Mouse (Mus musculus): ENCODE measurements around the gene Sval2.

DNA sequence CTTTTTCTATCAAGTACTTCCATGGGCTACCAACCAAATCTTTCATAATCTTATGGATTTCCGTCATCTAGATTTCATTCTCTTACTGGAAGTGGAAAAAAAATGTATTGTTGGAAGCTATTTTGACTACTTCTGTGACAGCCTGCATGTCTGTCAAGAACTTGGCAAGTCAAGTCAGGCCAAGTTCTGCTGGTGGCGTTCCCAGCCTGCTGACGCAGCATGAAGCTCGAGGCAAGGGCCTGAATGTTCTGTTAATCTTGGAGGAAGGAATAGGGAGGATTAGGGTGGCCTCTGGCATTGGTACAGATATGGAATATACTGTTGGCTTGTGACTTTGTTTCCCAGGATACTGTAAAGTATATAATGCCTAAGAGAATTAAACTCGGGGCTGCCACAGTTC lies 58.8 kb downstream of the Sval2 start:
- TF ChIP-seq POLR2A (IDR thresholded peaks at IDR 0.05; ENCODE audit: control insufficient read depth, low read depth, low read length) (no peak), CTCF (IDR thresholded peaks at IDR 0.05; ENCODE audit: control insufficient read depth, insufficient read depth, insufficient replicate concordance, low read depth, low read length) (no peak)

Measured in testis, adult 2 months (tissue).